Mouse (Mus musculus) thymus, postnatal 14 days (tissue): Measurements from ENCODE around the gene Adssl1.

Experiments
- DNase-seq: peaks from one replicate; pipeline ENCODE4 v3.0.0; 2021

The Adssl1 gene

GRCm38 (mm10) chr12:112626455-112626854 is 6.6 kb downstream of the Adssl1 start:
- no peak for DNase-seq

DNA sequence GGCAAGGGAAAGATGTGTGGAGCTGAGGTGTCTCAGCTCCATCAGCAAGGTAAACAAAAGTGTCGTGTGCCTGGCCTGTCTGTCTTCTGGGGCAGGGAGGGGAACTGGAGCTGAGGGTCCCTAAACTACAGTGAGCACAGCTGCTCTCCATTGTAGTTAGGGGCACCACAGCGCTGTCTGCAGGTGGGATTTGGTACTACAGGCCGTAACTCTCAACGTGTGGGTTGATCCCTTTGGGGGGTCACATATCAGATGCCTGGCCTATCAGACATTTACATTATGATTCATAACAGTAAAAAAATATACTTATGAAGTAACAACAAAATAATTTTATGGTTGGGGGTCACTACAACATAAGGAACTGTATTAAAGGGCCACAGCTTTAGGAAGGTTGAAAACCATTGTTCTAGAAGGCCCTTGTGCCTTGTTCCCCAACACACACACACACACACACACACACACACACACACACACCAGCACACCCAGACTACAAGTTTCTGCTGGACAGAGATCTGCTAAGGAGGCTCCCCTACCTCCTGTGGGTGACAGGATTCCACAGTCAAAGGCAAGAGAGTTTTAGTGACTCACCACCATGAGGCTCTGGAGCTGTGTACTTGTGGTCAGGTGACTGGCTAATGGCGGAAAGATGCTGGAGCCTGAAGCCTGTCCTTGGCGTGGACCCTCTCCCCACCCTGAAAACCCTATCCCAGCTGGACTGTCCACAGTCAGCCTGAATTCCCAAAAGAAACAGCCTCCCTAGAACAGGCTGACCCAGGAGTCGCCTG is 7.4 kb downstream of the Adssl1 start:
- DNase-seq, result peak; percentile 37

GRCm38 (mm10) chr12:112628197-112628596 is 8.4 kb downstream of the Adssl1 start:
- DNase-seq, result no peak

GRCm38 (mm10) chr12:112628928-112629721 is 9.3 kb downstream of the Adssl1 start:
- DNase-seq, result peak; percentile 83

DNA sequence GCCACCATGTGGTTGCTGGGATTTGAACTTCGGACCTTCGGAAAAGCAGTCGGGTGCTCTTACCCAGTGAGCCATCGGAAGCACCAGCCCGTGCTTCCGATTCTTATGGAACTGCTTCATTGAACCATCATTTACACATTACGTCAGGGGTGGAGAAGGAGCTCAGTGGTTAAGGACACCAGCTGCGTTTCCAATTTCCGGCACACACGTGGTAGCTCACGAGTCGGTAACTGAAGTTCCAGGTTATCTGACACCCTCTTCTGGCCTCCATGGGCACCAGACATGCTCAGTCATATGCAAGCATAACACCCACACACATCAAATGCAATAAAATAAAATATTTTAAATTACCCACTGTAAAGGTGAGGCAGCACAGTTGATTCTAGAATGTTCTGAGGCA is 10.2 kb downstream of the Adssl1 start:
- DNase-seq, result no peak

- DNase-seq, result no peak
These were observed 11.0 kb downstream of the Adssl1 start for GRCm38 (mm10) chr12:112630796-112631195.

DNA sequence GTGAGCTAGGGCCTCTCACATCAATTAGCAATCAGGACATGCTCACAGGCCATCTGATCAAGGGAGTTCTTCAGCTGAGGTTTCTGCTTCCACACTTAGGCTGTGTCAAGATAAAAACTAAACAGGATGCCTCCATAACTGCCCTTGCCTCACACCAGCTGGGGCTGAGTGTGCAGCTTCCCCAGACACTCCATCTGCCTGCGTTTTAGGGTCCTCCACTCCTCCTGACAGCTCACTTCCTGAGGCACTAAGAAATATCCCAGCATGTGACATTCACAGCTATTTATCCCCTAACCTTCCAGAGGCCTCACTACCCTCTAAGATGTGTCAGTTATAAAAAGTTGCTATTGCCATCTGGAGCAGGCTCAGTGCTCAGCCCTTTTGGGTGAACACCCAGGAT is 11.6 kb downstream of the Adssl1 start:
- DNase-seq, result no peak

GRCm38 (mm10) chr12:112632084-112632777 is 12.4 kb downstream of the Adssl1 start:
- DNase-seq, result no peak

- no peak for DNase-seq
These were observed 13.1 kb downstream of the Adssl1 start for GRCm38 (mm10) chr12:112632907-112633306.

GRCm38 (mm10) chr12:112633686-112634085 is 13.8 kb downstream of the Adssl1 start:
- peak; percentile 35 for DNase-seq

- DNase-seq, result peak; percentile 55
These were observed 19.7 kb downstream of the Adssl1 start for GRCm38 (mm10) chr12:112639526-112639925.

- no peak for DNase-seq
These were observed 23.3 kb downstream of the Adssl1 start for GRCm38 (mm10) chr12:112643126-112643525.

- DNase-seq, result peak; percentile 99
These were observed 24.5 kb downstream of the Adssl1 start, which contains the start of gene Siva1 for GRCm38 (mm10) chr12:112644180-112644854. Siva1 (plus strand) TSS chr12:112644679.

DNA sequence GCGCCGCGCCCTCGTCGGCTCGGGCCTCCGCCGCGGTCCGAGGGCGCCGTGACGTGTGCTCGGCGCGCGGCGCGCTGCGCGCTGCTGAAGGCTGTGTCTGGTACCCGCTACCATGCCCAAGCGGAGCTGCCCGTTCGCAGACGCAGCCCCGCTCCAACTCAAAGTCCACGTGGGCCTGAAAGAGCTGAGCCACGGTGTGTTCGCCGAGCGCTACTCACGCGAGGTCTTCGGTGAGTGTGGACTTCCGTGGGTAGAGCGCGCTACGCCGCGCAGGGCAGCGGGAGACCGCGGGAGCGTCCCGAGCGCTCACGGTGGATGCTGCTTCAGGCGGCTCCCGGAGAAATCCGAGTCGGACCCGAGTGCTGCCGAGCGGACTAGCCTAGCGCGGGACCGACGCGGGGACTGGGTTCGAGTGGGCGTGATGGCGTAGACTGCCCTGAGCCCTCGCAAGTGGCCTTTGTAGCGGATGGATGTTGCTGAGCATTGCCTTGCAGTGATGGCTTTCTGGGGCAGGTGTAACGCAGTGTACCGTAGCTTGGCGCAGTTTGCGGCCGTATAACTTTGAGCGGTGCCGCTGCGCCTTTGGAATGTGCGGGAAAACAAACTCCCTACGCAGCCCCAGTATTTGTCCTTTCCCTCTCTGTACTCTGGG is 25.1 kb downstream of the Adssl1 start:
- DNase-seq, result peak; percentile 61

DNA sequence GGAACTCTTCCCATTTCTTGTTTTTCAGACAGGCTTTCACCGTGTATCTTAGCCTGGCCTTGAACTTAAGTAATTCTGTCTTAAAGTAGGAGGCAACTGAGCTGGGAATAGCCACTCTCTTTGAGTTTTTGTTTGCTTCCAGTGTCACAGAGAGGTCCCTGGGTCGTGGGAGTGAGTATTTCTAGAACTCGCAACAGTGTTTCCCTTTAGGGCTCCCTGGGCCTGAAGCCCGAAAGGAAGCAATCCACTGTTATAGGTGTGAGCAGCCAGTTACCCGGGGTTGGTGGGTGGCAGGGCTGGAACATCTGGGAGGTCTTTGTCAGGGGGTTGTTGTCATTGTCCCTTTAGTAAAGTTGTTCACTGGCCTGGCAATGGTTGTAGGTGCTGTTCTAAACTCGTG is 26.3 kb downstream of the Adssl1 start:
- DNase-seq, result no peak

DNA sequence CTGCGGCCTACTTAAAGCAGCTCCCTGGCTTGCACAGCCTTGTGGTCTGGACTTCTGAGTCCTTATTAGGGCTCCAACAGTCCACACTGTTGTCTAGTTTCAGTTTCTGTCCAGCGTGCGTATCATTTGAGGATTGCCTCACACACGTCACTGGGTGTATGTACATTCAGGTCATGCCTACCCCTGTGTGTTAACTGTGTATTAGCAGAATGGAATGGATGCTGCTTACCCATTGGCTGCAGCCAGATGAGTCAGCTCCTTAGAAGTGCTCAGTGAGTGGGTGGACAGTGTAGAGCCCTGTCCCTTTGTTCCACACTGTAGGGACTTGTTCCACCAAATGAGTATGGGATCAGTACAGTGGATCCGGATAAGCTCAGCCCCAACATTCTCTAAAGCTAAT is 28.2 kb downstream of the Adssl1 start:
- DNase-seq, result no peak

GRCm38 (mm10) chr12:112651778-112652439 is 32.1 kb downstream of the Adssl1 start:
- no peak for DNase-seq

- DNase-seq, result peak; percentile 82
These were observed 33.4 kb downstream of the Adssl1 start for GRCm38 (mm10) chr12:112653157-112653824.

DNA sequence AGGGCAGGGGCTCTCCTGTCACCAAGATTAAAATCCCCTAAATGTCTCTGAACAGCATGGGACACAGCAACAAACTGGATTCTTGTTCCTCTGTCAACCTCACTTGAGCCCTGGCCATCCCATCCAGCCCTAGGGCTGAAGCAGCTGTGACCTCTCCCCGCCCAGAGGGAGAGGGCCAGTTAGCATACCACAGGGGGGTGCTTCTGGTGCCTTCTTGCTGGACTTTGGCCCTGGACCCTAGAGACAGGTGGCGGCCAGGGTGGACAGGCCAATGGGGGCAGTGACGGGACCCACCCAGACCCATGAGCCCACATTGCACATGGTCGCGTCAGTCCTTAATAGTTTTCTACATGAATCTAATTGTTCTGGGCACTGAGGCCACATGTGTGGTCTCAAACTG is 34.2 kb downstream of the Adssl1 start:
- no peak for DNase-seq

- no peak for DNase-seq
These were observed 38.8 kb downstream of the Adssl1 start for GRCm38 (mm10) chr12:112658619-112659018.

DNA sequence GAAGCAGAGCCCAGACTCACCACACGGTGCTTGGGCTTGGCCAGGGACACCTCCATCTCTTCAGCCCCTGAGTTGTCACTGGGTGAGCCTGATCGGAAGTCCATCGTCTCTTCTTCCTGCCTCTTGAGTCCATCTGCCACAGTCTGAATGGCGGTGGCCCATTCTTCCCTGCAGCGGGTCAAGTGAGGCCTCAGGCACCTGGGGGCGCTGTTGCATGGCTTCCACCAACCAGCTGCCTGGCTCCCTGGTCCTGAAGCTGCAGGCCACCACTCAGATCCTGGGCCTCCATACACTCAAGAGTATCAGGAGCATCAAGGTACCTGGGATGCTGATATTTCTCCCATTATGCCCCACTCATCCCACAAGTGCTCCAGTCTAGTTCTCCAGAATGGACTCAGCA is 39.3 kb downstream of the Adssl1 start:
- peak; percentile 71 for DNase-seq
